Mouse (Mus musculus) liver, embryonic 16.5 days (tissue): ENCODE measurements around the gene Spata5. TPM values are rescaled to one million over a fixed set of nuclear protein-coding genes. Genes with fewer than 3 reads are reported as not detected.

Experiments used
- ATAC-seq: fragments of 200-750 bp; cut with Nextera tagmentation; 2 replicates; pipeline ENCODE4 v1.8.0; 2017; ENCODE audit warnings: low read depth, mild to moderate bottlenecking, moderate number of reproducible peaks, moderate library complexity
- H3K27ac ChIP-seq: fragments of 300-500 bp; sonication (generic); 2 replicates; pipeline ENCODE4 v1.5.1; 2014; ENCODE audit warnings: mild to moderate bottlenecking, low read length
- H3K27me3 ChIP-seq: fragments of 300-500 bp; sonication (generic); 2 replicates; pipeline ENCODE4 v1.6.1; 2014; ENCODE audit warnings: low read depth, low read length, mixed read lengths; ENCODE audit not compliant: control insufficient read depth, insufficient read depth
- H3K36me3 ChIP-seq: fragments of 300-500 bp; sonication (generic); 2 replicates; pipeline ENCODE4 v1.6.1; 2014; ENCODE audit warnings: mild to moderate bottlenecking; ENCODE audit not compliant: control insufficient read depth, insufficient read depth
- H3K4me1 ChIP-seq: fragments of 300-500 bp; sonication (generic); 2 replicates; pipeline ENCODE4 v1.6.1; 2014; ENCODE audit warnings: low read depth, low read length, mixed read lengths; ENCODE audit not compliant: control insufficient read depth
- H3K4me2 ChIP-seq: fragments of 300-500 bp; sonication (generic); 2 replicates; pipeline ENCODE4 v1.6.1; 2014; ENCODE audit warnings: low read depth, low read length, mixed read lengths
- H3K4me3 ChIP-seq: fragments of 300-500 bp; sonication (generic); 2 replicates; pipeline ENCODE4 v1.5.1; 2014; ENCODE audit warnings: low read depth, mild to moderate bottlenecking, low read length
- H3K9ac ChIP-seq: fragments of 300-500 bp; sonication (generic); 2 replicates; pipeline ENCODE4 v1.6.1; 2014; ENCODE audit warnings: low read depth, low read length
- H3K9me3 ChIP-seq: fragments of 300-500 bp; sonication (generic); replicated peaks from 2 replicates; pipeline ENCODE4 v1.6.1; 2016; ENCODE audit warnings: low read length; ENCODE audit not compliant: control insufficient read depth
- WGBS: fragments of 180-500 bp; shearing (Covaris S2); extraction: QIAGEN DNeasy Blood & Tissue Kit; methylation state at CpG from one replicate; pipeline ENCODE4 v1.1.7; 2014; ENCODE audit not compliant: insufficient replicate concordance; 5-methylcytosine and 5-hydroxymethylcytosine counted together
- polyA plus RNA-seq: library from polyadenylated mRNA; unstranded; fragments of >200 nt; fragmentation: Nextera tagmentation; extraction: Ambion mirVana; gene quantifications from 2 replicates; pipeline ENCODE4 v1.2.1, GENCODE M21; 2015

Gene Spata5
- polyA plus RNA-seq, 1 experiment from 2014 or later = 14.6 TPM

DNA sequence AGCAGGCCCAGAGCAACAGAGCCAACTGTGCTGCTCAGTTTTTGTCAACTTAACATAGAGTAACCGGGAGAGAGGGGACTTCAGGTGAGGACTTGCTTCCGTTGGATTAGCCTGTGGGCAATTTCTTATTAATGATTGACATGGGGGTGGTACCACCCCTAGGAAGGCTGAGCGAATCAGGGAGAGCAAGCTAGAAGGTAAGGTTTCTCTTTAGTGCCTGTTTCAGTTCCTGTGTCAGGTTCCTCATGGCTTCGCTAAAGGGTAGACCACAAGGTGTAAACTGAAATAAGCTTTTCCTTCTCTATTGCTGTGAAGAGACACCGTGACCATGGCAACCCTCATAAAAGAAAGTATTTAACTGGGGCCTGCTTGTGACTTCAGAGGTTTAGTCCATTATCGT, 32.4 kb upstream of the Spata5 start:
- Histone ChIP-seq H3K4me1 (no peaks in the 10 kb centered on the region), H3K9me3 (no peaks in the 10 kb centered on the region), H3K4me2 (no peak overlapping the region), H3K36me3 (no peaks in the 10 kb centered on the region), H3K27ac (no peak overlapping the region), H3K4me3 (no peak overlapping the region), H3K9ac (no peak overlapping the region), H3K27me3 (no peaks in the 10 kb centered on the region)
- 72% methylated on average over 6 of the region's 6 CpGs for WGBS
- ATAC-seq = no peak

DNA sequence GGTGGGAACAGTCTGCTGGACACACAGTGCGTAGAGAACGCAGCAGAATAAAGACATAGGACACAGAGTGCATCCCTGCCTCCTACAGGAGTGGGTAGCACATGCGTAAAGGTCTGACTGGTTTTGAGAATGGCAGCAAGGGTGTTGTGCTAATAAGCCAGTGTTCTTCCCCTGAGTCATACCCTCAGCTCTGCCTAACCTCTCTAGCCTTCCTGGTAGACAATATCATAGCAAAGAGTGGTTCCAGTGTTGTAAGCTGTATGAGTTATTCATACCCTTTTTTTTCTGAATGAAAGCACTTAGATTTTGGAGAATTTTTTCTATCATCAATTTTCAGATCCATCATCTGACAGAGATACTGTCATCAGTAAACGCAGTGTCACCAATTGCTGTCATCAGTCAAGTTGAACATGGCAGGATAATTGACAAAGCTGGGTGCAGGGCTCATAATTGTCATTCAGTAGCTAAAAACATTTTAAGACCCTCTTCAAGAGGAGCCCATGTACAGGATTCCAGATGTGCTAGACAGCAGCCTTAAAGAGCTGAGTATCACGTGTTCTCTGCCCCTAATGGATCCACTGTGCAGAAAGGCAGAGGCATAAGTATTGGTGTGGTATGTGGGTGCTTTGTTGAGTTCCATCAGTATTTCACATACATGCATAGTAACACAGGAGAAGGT, 22.6 kb upstream of the Spata5 start:
- Histone ChIP-seq H3K27ac (no peak overlapping the region), H3K27me3 (no peaks in the 10 kb centered on the region), H3K4me1 (no peaks in the 10 kb centered on the region), H3K9ac (no peak overlapping the region), H3K9me3 (no peaks in the 10 kb centered on the region), H3K4me3 (no peak overlapping the region), H3K4me2 (no peak overlapping the region), H3K36me3 (no peaks in the 10 kb centered on the region)
- WGBS = 63% methylated on average over 5 of the region's 5 CpGs
- no peak for ATAC-seq

DNA sequence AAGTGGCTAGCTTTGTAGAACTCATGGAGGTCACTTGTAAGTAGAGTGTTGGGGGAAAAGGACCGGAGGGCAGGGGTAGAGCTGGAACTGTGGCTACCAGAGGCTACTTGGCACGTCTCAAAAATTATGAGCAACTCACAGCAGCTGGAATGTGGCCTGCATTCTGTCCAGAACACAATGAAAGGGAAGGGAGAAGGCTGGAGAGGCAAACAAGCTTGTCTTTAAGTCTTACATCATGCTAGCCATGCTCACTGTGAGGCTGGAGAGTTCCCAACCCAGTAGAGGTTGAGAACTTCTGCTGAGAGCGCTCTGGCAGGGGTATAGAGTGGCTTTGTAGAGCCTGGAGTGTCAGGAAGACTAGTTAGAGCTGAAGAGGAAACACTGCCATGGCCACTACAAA, 22.1 kb upstream of the Spata5 start:
- Histone ChIP-seq H3K9me3 (no peaks in the 10 kb centered on the region), H3K27ac (no peak overlapping the region), H3K4me3 (no peak overlapping the region), H3K4me1 (no peaks in the 10 kb centered on the region), H3K36me3 (no peaks in the 10 kb centered on the region), H3K4me2 (no peak overlapping the region), H3K9ac (no peak overlapping the region), H3K27me3 (no peaks in the 10 kb centered on the region)
- WGBS = 56% methylated on average over 3 of the region's 3 CpGs
- ATAC-seq = no peak

DNA sequence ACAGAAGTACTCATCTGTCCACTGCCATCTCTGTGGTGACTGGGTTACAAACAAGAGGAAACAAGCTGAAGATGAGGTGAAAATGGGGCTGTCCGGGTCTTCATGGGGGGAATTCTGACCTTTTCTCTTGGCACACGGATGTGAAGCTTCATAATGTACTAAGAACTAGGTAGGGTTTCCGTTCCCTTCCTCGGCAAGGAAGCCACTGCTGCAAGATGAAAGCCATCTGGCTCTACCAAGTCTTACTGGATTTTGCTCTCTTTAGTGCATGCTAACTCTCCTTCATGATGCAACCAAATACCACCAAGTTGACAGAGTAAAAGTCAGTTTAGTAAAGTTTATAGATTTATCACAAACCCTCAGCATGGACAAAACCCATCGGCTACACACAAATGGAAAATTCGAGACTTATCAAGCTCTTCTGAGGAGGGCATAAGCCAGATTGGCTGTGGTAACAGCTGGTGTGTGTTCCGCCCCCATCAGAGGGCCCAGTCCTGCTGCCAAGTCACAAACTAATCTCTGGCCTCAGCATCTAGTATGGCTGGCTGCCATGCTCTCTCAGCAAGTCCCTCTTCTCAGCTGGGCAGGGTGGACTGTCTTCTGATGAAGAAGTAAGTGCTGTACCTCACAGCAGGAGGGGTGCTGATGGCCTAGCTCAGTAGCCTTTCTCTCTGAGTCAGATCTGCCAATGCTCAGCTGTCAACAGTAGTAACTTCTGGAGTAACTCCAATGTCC, 20.9 kb upstream of the Spata5 start:
- no peak overlapping the region for H3K27ac ChIP-seq
- WGBS = 64% methylated on average over 7 of the region's 7 CpGs
- no peak overlapping the region for H3K4me3 ChIP-seq
- H3K4me2 ChIP-seq = no peak overlapping the region
- H3K36me3 ChIP-seq = no peaks in the 10 kb centered on the region
- no peaks in the 10 kb centered on the region for H3K4me1 ChIP-seq
- no peaks in the 10 kb centered on the region for H3K9me3 ChIP-seq
- H3K27me3 ChIP-seq = no peaks in the 10 kb centered on the region
- no peak for ATAC-seq
- H3K9ac ChIP-seq = no peak overlapping the region

DNA sequence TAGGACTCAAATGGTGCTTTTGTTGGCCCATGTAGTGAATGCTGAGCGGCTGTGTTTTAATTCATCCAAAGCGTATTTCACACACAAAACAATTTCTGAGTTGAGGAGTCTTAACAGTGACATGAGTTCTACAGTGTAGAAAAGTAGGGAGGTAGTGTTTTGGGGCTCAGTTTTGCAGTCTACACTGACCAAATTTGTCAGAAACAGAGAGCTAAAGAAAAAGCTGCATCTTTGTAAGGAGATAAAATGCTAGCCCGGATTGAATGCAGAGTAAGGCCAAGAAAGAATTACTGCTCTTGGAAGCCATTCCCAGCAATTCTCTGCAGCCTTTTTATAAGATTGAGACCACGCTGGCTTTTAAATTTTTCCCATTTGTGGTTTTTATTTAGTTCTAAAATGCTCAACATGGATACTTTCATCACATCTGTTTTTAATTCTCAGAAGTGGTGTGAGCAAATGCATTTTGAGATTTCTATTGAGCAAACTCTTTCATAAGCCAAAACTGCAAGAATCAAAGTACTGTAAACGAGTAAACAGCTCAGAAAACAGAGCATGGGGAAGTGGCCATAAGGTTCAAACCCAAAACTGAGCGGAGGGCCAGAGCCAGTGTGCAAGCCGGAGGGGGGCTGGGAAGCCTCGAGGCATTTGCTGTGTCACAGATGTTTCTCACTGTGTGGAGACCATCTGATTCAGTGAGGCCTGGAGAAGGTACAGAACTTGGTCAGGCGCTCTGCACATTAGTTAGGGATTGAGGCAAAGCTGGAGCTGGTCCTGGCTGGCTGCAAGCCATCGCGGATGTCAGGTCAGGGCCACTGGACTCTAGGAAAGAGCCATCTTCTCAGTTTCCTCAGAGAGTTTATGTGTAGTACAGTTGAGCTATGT, 17.7 kb upstream of the Spata5 start:
- H3K27ac ChIP-seq = no peak overlapping the region
- H3K9me3 ChIP-seq = no peaks in the 10 kb centered on the region
- no peaks in the 10 kb centered on the region for H3K36me3 ChIP-seq
- H3K4me2 ChIP-seq = no peak overlapping the region
- H3K4me3 ChIP-seq = no peak overlapping the region
- 71% methylated on average over 11 of the region's 11 CpGs for WGBS
- H3K9ac ChIP-seq = no peak overlapping the region
- no peaks in the 10 kb centered on the region for H3K4me1 ChIP-seq
- ATAC-seq = no peak
- H3K27me3 ChIP-seq = no peaks in the 10 kb centered on the region

DNA sequence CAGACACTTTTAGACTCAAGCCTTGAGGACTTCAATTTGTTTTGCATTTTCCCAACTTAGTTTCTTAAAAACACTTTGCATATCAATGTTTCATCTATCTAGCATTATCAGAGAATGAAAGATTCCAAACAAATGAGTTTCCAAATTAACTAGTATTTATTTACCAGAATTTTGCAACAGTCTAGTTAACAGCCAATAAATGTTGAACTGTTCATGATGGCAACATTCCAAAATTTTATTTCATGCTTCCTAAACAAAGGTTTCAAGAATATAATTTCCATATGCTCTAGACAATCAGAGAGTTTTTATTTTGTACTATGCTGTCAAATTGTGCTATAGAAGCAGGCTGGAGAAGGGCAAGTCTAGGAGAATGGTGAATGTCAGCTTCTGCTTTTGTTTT, 12.1 kb upstream of the Spata5 start:
- ATAC-seq = no peak
- H3K9ac ChIP-seq = no peak overlapping the region
- H3K4me3 ChIP-seq = no peak overlapping the region
- H3K4me1 ChIP-seq = no peaks in the 10 kb centered on the region
- H3K4me2 ChIP-seq = no peak overlapping the region
- H3K36me3 ChIP-seq = no peaks in the 10 kb centered on the region
- no peak overlapping the region for H3K27ac ChIP-seq
- no peaks in the 10 kb centered on the region for H3K9me3 ChIP-seq
- H3K27me3 ChIP-seq = no peaks in the 10 kb centered on the region

DNA sequence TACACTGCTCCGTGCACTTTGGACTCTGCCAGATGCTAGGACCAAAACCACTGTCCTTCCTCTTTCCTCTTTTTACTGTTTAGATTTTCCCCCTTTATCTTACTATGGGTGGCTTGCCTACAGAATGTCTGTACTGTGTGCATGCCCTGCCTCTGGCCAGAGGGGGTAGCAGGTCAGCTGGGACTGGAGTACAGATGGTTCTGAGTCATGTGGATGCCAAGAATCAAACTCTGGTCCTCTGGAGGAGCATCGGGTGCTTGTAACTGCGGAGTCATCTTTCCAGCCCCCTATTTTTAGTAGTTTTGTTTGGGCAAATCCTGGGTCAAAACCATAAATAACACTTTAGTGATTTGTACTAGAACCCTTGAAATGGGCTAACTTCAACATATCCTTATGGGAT, 6.2 kb upstream of the Spata5 start:
- no peaks in the 10 kb centered on the region for H3K27me3 ChIP-seq
- H3K36me3 ChIP-seq = no peaks in the 10 kb centered on the region
- H3K4me1 ChIP-seq = peaks cover 2% of the 10 kb centered on the region
- H3K9me3 ChIP-seq = no peaks in the 10 kb centered on the region
- WGBS = 65% methylated on average over 3 of the region's 3 CpGs
- H3K4me2 ChIP-seq = no peak overlapping the region
- no peak overlapping the region for H3K4me3 ChIP-seq
- H3K27ac ChIP-seq = no peak overlapping the region
- H3K9ac ChIP-seq = no peak overlapping the region
- ATAC-seq = no peak

DNA sequence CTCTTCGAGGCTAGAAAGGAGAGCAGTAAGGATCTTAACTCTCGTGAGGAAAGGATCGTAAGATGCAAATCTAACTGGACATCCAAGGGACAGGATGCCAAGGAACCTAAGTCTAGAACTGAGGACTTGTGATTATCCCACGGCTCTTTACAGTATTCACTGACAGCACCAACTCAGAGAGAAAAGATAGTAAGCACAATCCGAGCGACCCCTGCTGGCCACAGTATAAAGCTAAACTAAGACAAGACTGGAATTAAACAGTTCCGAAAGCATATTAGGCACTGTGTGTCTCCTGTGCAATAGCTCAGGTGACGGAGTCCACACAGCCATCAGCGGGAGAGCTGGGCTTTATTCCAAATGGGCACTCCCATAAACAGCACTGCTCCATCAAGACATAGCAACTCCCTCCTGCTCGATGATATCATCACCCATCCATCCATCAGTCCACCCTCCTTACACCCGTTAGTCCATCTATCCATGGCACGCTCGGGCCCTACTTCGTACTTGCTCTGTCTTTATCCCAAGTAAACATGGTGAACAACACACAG, 5.2 kb upstream of the Spata5 start:
- 46% methylated on average over 14 of the region's 14 CpGs for WGBS
- no peak overlapping the region for H3K9ac ChIP-seq

More for the DNA sequence above, 5.2 kb upstream of the Spata5 start:
- no peak overlapping the region for H3K27ac ChIP-seq
- peaks cover 7% of the 10 kb centered on the region for H3K4me1 ChIP-seq
- no peaks in the 10 kb centered on the region for H3K9me3 ChIP-seq
- H3K4me2 ChIP-seq = no peak overlapping the region
- H3K27me3 ChIP-seq = no peaks in the 10 kb centered on the region
- H3K4me3 ChIP-seq = no peak overlapping the region
- H3K36me3 ChIP-seq = no peaks in the 10 kb centered on the region
- no peak for ATAC-seq
